ENCODE assay signal across 17 mouse cellular contexts in genomic region chr2:117172981-117173380, GRCm38 (mm10). TPM values are rescaled to one million over a fixed set of nuclear protein-coding genes. Genes with fewer than 3 reads are reported as not detected.
DNase-seq lines count a peak whose midpoint lies in the region; ATAC-seq and TF ChIP-seq lines count a peak whose summit lies in the region.
"Had no signal": no experiment of that assay in that cellular context is flagged by ENCODE, and none has a peak within 500 bp of the region (broad histone marks: within the 10 kb centered on the region; RNA-seq: fewer than 3 reads in every experiment).

No protein-coding gene starts in this region.

- TF ChIP-seq EP300 in lung, postnatal 0 days (IDR thresholded peaks at IDR 0.05) = no peak

- no peak overlapping the region for H3K9ac ChIP-seq in lung, postnatal 0 days (replicated peaks; ENCODE audit: low read depth)
- H3K9ac ChIP-seq: hindbrain, embryonic 12.5 days; limb, embryonic 12.5 days; lung, embryonic 15.5 days; midbrain, embryonic 12.5 days had no signal

- H3K4me3 ChIP-seq in kidney, adult 2 months (ENCODE audit: insufficient read depth, low read depth, low read length) = no peak overlapping the region
- H3K4me3 ChIP-seq in lung, postnatal 0 days (ENCODE audit: low read depth, low read length) = no peak overlapping the region
- H3K4me3 ChIP-seq: heart, embryonic 10.5 days; hindbrain, embryonic 12.5 days; limb, embryonic 12.5 days; lung, embryonic 15.5 days; midbrain, embryonic 12.5 days had no signal

- DNase-seq in adrenal gland, postnatal 14 days = peak; percentile 51
- DNase-seq in adrenal gland, adult 8-10 months = no peak
- DNase-seq in kidney, adult 2 months = peak; percentile 25
- DNase-seq in kidney, adult 11 months = no peak
- DNase-seq in lung, postnatal 0 days (ENCODE audit: low spot score) = no peak
- no peak for DNase-seq in lung, postnatal 4 days
- peak; percentile 47 for DNase-seq in brain, adult 2 months (ENCODE audit: low read depth, low spot score)
- no peak for DNase-seq in left cerebral cortex, adult 11 months (ENCODE audit: low spot score)
- DNase-seq: cerebellum, postnatal 36 days; kidney, adult 8-10 months; layer of hippocampus, postnatal 36 days; right cerebral cortex, postnatal 14 days had no signal

- WGBS in kidney, adult 2 months = 69% methylated on average over 4 of the region's 4 CpGs
- 87% methylated on average over 4 of the region's 4 CpGs for WGBS in lung, postnatal 0 days

- H3K9me3 ChIP-seq in lung, postnatal 0 days (ENCODE audit: low read length) = no peaks in the 10 kb centered on the region
- H3K9me3 ChIP-seq: heart, embryonic 10.5 days; hindbrain, embryonic 12.5 days; limb, embryonic 12.5 days; lung, embryonic 15.5 days; midbrain, embryonic 12.5 days had no signal

- no peaks in the 10 kb centered on the region for H3K27me3 ChIP-seq in kidney, adult 2 months (replicated peaks; ENCODE audit: control insufficient read depth, insufficient read depth, low read length)
- H3K27me3 ChIP-seq in lung, postnatal 0 days (replicated peaks; ENCODE audit: insufficient read depth, low read length) = no peaks in the 10 kb centered on the region
- H3K27me3 ChIP-seq: hindbrain, embryonic 12.5 days; limb, embryonic 12.5 days; lung, embryonic 15.5 days; midbrain, embryonic 12.5 days had no signal

- no peak overlapping the region for H3K4me2 ChIP-seq in lung, postnatal 0 days (replicated peaks; ENCODE audit: low read depth, low read length)
- H3K4me2 ChIP-seq: hindbrain, embryonic 12.5 days; limb, embryonic 12.5 days; lung, embryonic 15.5 days; midbrain, embryonic 12.5 days had no signal

- no peak for ATAC-seq in lung, postnatal 0 days

- H3K27ac ChIP-seq in kidney, adult 2 months (ENCODE audit: insufficient read depth, low read depth, low read length) = no peak overlapping the region
- H3K27ac ChIP-seq in lung, postnatal 0 days (ENCODE audit: low read length) = no peak overlapping the region
- H3K27ac ChIP-seq: heart, embryonic 10.5 days; hindbrain, embryonic 12.5 days; limb, embryonic 12.5 days; lung, embryonic 15.5 days; midbrain, embryonic 12.5 days had no signal

- TF ChIP-seq POLR2A in kidney, adult 2 months (IDR thresholded peaks at IDR 0.05; ENCODE audit: low read depth, low read length) = no peak

- TF ChIP-seq CTCF in kidney, adult 2 months (conservative IDR thresholded peaks at IDR 0.05; ENCODE audit: insufficient read depth, insufficient read length, low read depth, low read length) = peak; percentile 25
- peak; percentile 59 for TF ChIP-seq CTCF in lung, postnatal 0 days (IDR thresholded peaks at IDR 0.05)

- H3K4me1 ChIP-seq in kidney, adult 2 months (ENCODE audit: control insufficient read depth, insufficient read depth, low read length) = no peaks in the 10 kb centered on the region
- H3K4me1 ChIP-seq in lung, postnatal 0 days (ENCODE audit: insufficient read depth, low read depth, low read length) = no peaks in the 10 kb centered on the region
- H3K4me1 ChIP-seq: heart, embryonic 10.5 days; hindbrain, embryonic 12.5 days; lung, embryonic 15.5 days; midbrain, embryonic 12.5 days had no signal

- no peaks in the 10 kb centered on the region for H3K36me3 ChIP-seq in kidney, adult 2 months (ENCODE audit: control insufficient read depth, insufficient read depth, low read length)
- no peaks in the 10 kb centered on the region for H3K36me3 ChIP-seq in lung, postnatal 0 days (ENCODE audit: insufficient read depth, low read length)

RNA-seq across cellular contexts. Expression of gene Spred1, which starts 51.8 kb away (rescaled TPM):
- 63.9 and 64.1 TPM in 2 replicates for total RNA-seq in adrenal gland, postnatal 14 days (2021)
- total RNA-seq in adrenal gland, adult 8-10 months (2022) = 100 to 1,000 TPM in 3 of 4 experiments, 10 to 100 TPM in 1; 81.3 to 142 (median 124) TPM
- polyA plus RNA-seq in kidney, adult 2 months (2012; rRNA removed) = 3.8 and 5.2 TPM in 2 replicates
- 12.5 and 17.3 TPM in 2 replicates for polyA plus RNA-seq in lung, postnatal 0 days (2015; fragmentation: Nextera tagmentation; extraction: Ambion mirVana)

Comparison
In these comparisons a context has a peak if more than half of its experiments do, and no peak if none do; other contexts are left out.
1. DNase-seq: peak in adrenal gland, postnatal 14 days (single experiment), kidney, adult 2 months (single experiment) and brain, adult 2 months (single experiment); none in adrenal gland, adult 8-10 months (single experiment), kidney, adult 11 months (single experiment), lung, postnatal 0 days (single experiment), lung, postnatal 4 days (0 of 2) and left cerebral cortex, adult 11 months (single experiment).